In genomic region chr17:84956441-84956840, GRCm38 (mm10) we compare ENCODE assay signal across 8 mouse cellular contexts. TPM values are rescaled to one million over a fixed set of nuclear protein-coding genes. Genes with fewer than 3 reads are reported as not detected.
A peak's percentile ranks its signal among the peaks of the same experiment; 100 is the strongest.
DNase-seq lines count a peak whose midpoint lies in the region; ATAC-seq and TF ChIP-seq lines count a peak whose summit lies in the region.

Ppm1b (plus strand) TSS chr17:84956741.

- TF ChIP-seq CTCF in G1E (IDR thresholded peaks at IDR 0.05; ENCODE audit: low read depth, low read length), result no peak

- WGBS in forebrain, embryonic 13.5 days, result 35% methylated on average over 9 of the region's 9 CpGs
- WGBS in hindbrain, embryonic 11.5 days, result 33% methylated on average over 9 of the region's 9 CpGs
- 31% methylated on average over 9 of the region's 9 CpGs for WGBS in limb, embryonic 14.5 days
- 27% methylated on average over 9 of the region's 9 CpGs for WGBS in stomach, embryonic 14.5 days

- peak within 1 kb of the TSS; percentile 68 for H3K4me2 ChIP-seq in forebrain, embryonic 13.5 days
- H3K4me2 ChIP-seq in hindbrain, embryonic 11.5 days (replicated peaks; ENCODE audit: low read depth, low read length), result peak within 1 kb of the TSS; percentile 47
- H3K4me2 ChIP-seq in limb, embryonic 14.5 days (replicated peaks; ENCODE audit: low read depth, low read length, severe bottlenecking), result peak within 1 kb of the TSS; percentile 49
- H3K4me2 ChIP-seq in stomach, embryonic 14.5 days (replicated peaks; ENCODE audit: low read depth, low read length), result peak within 1 kb of the TSS; percentile 68

- peak within 1 kb of the TSS; percentile 94 for H3K27ac ChIP-seq in forebrain, embryonic 13.5 days
- H3K27ac ChIP-seq in hindbrain, embryonic 11.5 days (ENCODE audit: low read depth, low read length), result peak within 1 kb of the TSS; percentile 79
- peak within 1 kb of the TSS; percentile 87 for H3K27ac ChIP-seq in limb, embryonic 14.5 days (replicated peaks; ENCODE audit: low read depth, low read length)
- H3K27ac ChIP-seq in stomach, embryonic 14.5 days (ENCODE audit: low read length), result peak within 1 kb of the TSS; percentile 89

- H3K4me3 ChIP-seq in G1E (ENCODE audit: low read depth, low read length), result peak within 1 kb of the TSS; percentile 93
- peak within 1 kb of the TSS; percentile 96 for H3K4me3 ChIP-seq in forebrain, embryonic 13.5 days
- H3K4me3 ChIP-seq in hindbrain, embryonic 11.5 days (ENCODE audit: low read depth, low read length), result peak within 1 kb of the TSS; percentile 98
- H3K4me3 ChIP-seq in limb, embryonic 14.5 days (replicated peaks; ENCODE audit: low read length), result peak within 1 kb of the TSS; percentile 93
- peak within 1 kb of the TSS; percentile 96 for H3K4me3 ChIP-seq in stomach, embryonic 14.5 days (ENCODE audit: low read depth, low read length)

- peak within 1 kb of the TSS; percentile 61 for H3K9ac ChIP-seq in forebrain, embryonic 13.5 days
- peak within 1 kb of the TSS; percentile 57 for H3K9ac ChIP-seq in hindbrain, embryonic 11.5 days (ENCODE audit: low read depth, low read length)
- peak within 1 kb of the TSS; percentile 37 for H3K9ac ChIP-seq in limb, embryonic 14.5 days (ENCODE audit: low read depth, low read length, severe bottlenecking)
- peak within 1 kb of the TSS; percentile 34 for H3K9ac ChIP-seq in stomach, embryonic 14.5 days (replicated peaks; ENCODE audit: low read depth, low read length)

- no peak for TF ChIP-seq POLR2A in limb, embryonic 14.5 days (IDR thresholded peaks at IDR 0.05; ENCODE audit: borderline replicate concordance, extremely low read depth, insufficient read depth, insufficient read length)

- H3K4me1 ChIP-seq in G1E (ENCODE audit: insufficient read depth, low read depth, low read length), result peaks cover 25% of the 10 kb centered on the region
- peaks cover 27% of the 10 kb centered on the region for H3K4me1 ChIP-seq in forebrain, embryonic 13.5 days
- H3K4me1 ChIP-seq in hindbrain, embryonic 11.5 days (replicated peaks; ENCODE audit: control insufficient read depth, insufficient read depth, low read length), result no peaks in the 10 kb centered on the region; the same call in 1 of the 2 replicates
- H3K4me1 ChIP-seq in limb, embryonic 14.5 days (ENCODE audit: control insufficient read depth, insufficient read depth, low read length), result peaks cover 17% of the 10 kb centered on the region
- peaks cover 18% of the 10 kb centered on the region for H3K4me1 ChIP-seq in stomach, embryonic 14.5 days (ENCODE audit: control insufficient read depth, insufficient read depth, low read length)

- H3K36me3 ChIP-seq in G1E (replicated peaks), result peaks cover 6% of the 10 kb centered on the region
- H3K36me3 ChIP-seq in forebrain, embryonic 13.5 days (ENCODE audit: poor library complexity, severe bottlenecking), result no peaks in the 10 kb centered on the region
- H3K36me3 ChIP-seq in hindbrain, embryonic 11.5 days (ENCODE audit: control insufficient read depth, insufficient read depth, low read length), result no peaks in the 10 kb centered on the region
- H3K36me3 ChIP-seq in limb, embryonic 14.5 days (ENCODE audit: control insufficient read depth, insufficient read depth, low read length), result no peaks in the 10 kb centered on the region
- no peaks in the 10 kb centered on the region for H3K36me3 ChIP-seq in stomach, embryonic 14.5 days (ENCODE audit: control insufficient read depth, insufficient read depth, low read length)

- no peaks in the 10 kb centered on the region for H3K9me3 ChIP-seq in G1E (replicated peaks)
- no peaks in the 10 kb centered on the region for H3K9me3 ChIP-seq in forebrain, embryonic 13.5 days (replicated peaks)
- H3K9me3 ChIP-seq in hindbrain, embryonic 11.5 days (ENCODE audit: control insufficient read depth, low read length), result no peaks in the 10 kb centered on the region
- H3K9me3 ChIP-seq in limb, embryonic 14.5 days (ENCODE audit: control insufficient read depth, low read length), result no peaks in the 10 kb centered on the region
- no peaks in the 10 kb centered on the region for H3K9me3 ChIP-seq in stomach, embryonic 14.5 days (ENCODE audit: control insufficient read depth, low read depth, low read length)

- DNase-seq in embryo, embryonic 10.5 days (ENCODE audit: low spot score), result peak; percentile 26
- no peak for DNase-seq in embryo, embryonic 11 days
- DNase-seq in G1E (ENCODE audit: low spot score), result no peak
- no peak for DNase-seq in hindbrain, embryonic 11.5 days (ENCODE audit: low spot score)
- DNase-seq in limb, embryonic 14.5 days (ENCODE audit: low spot score), result no peak
- no peak for DNase-seq in adipocyte (ENCODE audit: low spot score)

- H3K27me3 ChIP-seq in G1E (ENCODE audit: insufficient read depth, low read length), result no peaks in the 10 kb centered on the region
- H3K27me3 ChIP-seq in forebrain, embryonic 13.5 days, result no peaks in the 10 kb centered on the region
- no peaks in the 10 kb centered on the region for H3K27me3 ChIP-seq in hindbrain, embryonic 11.5 days (ENCODE audit: control insufficient read depth, insufficient read depth, low read length)
- H3K27me3 ChIP-seq in limb, embryonic 14.5 days (ENCODE audit: control insufficient read depth, insufficient read depth, low read length), result no peaks in the 10 kb centered on the region
- no peaks in the 10 kb centered on the region for H3K27me3 ChIP-seq in stomach, embryonic 14.5 days (ENCODE audit: control insufficient read depth, insufficient read depth, low read length)

- ATAC-seq in G1E (ENCODE audit: extremely low read depth, insufficient number of reproducible peaks, low FRiP score, poor library complexity, severe bottlenecking), result no peak
- ATAC-seq in forebrain, embryonic 13.5 days, result no peak
- no peak for ATAC-seq in hindbrain, embryonic 11.5 days (ENCODE audit: low FRiP score)
- ATAC-seq in limb, embryonic 14.5 days (ENCODE audit: low FRiP score, low read depth), result no peak
- ATAC-seq in stomach, embryonic 14.5 days (ENCODE audit: insufficient number of reproducible peaks, insufficient read depth, low FRiP score, low read depth), result no peak

RNA-seq across cellular contexts. Expression of gene Ppm1b, which starts in this region (rescaled TPM):
- total RNA-seq in G1E (2014; fragmentation: Nextera tagmentation), result 87.6 and 145 TPM in 2 replicates
- total RNA-seq in G1E (2017), result 75.5 and 99.2 TPM in 2 replicates
- polyA plus RNA-seq in G1E (2012), result 28.5 and 39.0 TPM in 2 replicates
- polyA plus RNA-seq in forebrain, embryonic 13.5 days (2015; fragmentation: Nextera tagmentation; extraction: Ambion mirVana), result 88.8 and 90.4 TPM in 2 replicates
- polyA plus RNA-seq in hindbrain, embryonic 11.5 days (2014; fragmentation: Nextera tagmentation; extraction: Ambion mirVana), result 90.7 and 101 TPM in 2 replicates
- polyA plus RNA-seq in limb, embryonic 14.5 days (2012; rRNA removed), result 51.4 and 59.9 TPM in 2 replicates
- polyA plus RNA-seq in limb, embryonic 14.5 days (2014; fragmentation: Nextera tagmentation; extraction: Ambion mirVana), result 69.3 and 72.6 TPM in 2 replicates
- polyA plus RNA-seq in stomach, embryonic 14.5 days (2014; fragmentation: Nextera tagmentation; extraction: Ambion mirVana), result 63.4 and 70.2 TPM in 2 replicates
